Mouse (Mus musculus) heart, postnatal 0 days (tissue): ENCODE results near the gene Nae1.

Source experiments
- CTCF ChIP-seq: IDR thresholded peaks from 2 replicates; pipeline ENCODE4 v1.5.1; 2016; ENCODE audit warnings: antibody characterized with exemption, control low read depth, low read depth
- EP300 ChIP-seq: IDR thresholded peaks from 2 replicates; pipeline ENCODE4 v1.6.1; 2016; ENCODE audit warnings: antibody characterized with exemption, low read depth

- no peak for TF ChIP-seq CTCF
- no peak for TF ChIP-seq EP300
Measured at GRCm38 (mm10) chr8:104565457-104565798, 31.0 kb upstream of the Nae1 start.
